Mouse (Mus musculus) heart, postnatal 0 days (tissue): ENCODE data around the gene Ripor2. TPM values are rescaled to one million over a fixed set of nuclear protein-coding genes. Genes with fewer than 3 reads are reported as not detected.

Experiments used
- ATAC-seq: fragments of 200-750 bp; cut with Nextera tagmentation; 2 replicates; pipeline ENCODE4 v1.8.0; 2017; ENCODE audit warnings: low read depth, moderate number of reproducible peaks, moderate library complexity; ENCODE audit not compliant: insufficient read depth
- DNase-seq: peaks from one replicate; pipeline ENCODE4 v3.0.0-alpha.2; 2016; ENCODE audit warnings: low spot score
- H3K27ac ChIP-seq: fragments of 300-500 bp; sonication (generic); 2 replicates; pipeline ENCODE4 v1.5.1; 2014; ENCODE audit warnings: low read depth, mild to moderate bottlenecking
- H3K27me3 ChIP-seq: fragments of 300-500 bp; sonication (generic); 2 replicates; pipeline ENCODE4 v1.6.1; 2014; ENCODE audit warnings: low read length, mixed read lengths; ENCODE audit not compliant: control insufficient read depth, insufficient read depth
- H3K36me3 ChIP-seq: fragments of 300-500 bp; sonication (generic); replicated peaks from 2 replicates; pipeline ENCODE4 v1.6.1; 2014; ENCODE audit warnings: low read length, mixed read lengths; ENCODE audit not compliant: control insufficient read depth, insufficient read depth
- H3K4me1 ChIP-seq: fragments of 300-500 bp; sonication (generic); 2 replicates; pipeline ENCODE4 v1.6.1; 2014; ENCODE audit warnings: antibody characterized with exemption; ENCODE audit not compliant: control insufficient read depth, insufficient read depth
- H3K4me2 ChIP-seq: fragments of 300-500 bp; sonication (generic); 2 replicates; pipeline ENCODE4 v1.6.1; 2014; ENCODE audit warnings: low read depth, mild to moderate bottlenecking, low read length, moderate library complexity
- H3K4me3 ChIP-seq: fragments of 300-500 bp; sonication (generic); 2 replicates; pipeline ENCODE4 v1.5.1; 2014; ENCODE audit warnings: low read depth, low read length
- H3K9ac ChIP-seq: fragments of 300-500 bp; sonication (generic); replicated peaks from 2 replicates; pipeline ENCODE4 v1.6.1; 2014; ENCODE audit warnings: low read depth, low read length, mixed read lengths
- H3K9me3 ChIP-seq: fragments of 300-500 bp; sonication (generic); replicated peaks from 2 replicates; pipeline ENCODE4 v1.6.1; 2016; ENCODE audit warnings: low read length; ENCODE audit not compliant: control insufficient read depth
- CTCF ChIP-seq: IDR thresholded peaks from 2 replicates; pipeline ENCODE4 v1.5.1; 2016; ENCODE audit warnings: antibody characterized with exemption, control low read depth, low read depth
- EP300 ChIP-seq: IDR thresholded peaks from 2 replicates; pipeline ENCODE4 v1.6.1; 2016; ENCODE audit warnings: antibody characterized with exemption, low read depth
- WGBS: fragments of 180-500 bp; shearing (Covaris S2); extraction: QIAGEN DNeasy Blood & Tissue Kit; methylation state at CpG from one replicate; pipeline ENCODE4 v1.1.7; 2014; 5-methylcytosine and 5-hydroxymethylcytosine counted together
- polyA plus RNA-seq: library from polyadenylated mRNA; unstranded; fragments of >200 nt; fragmentation: Nextera tagmentation; extraction: Ambion mirVana; gene quantifications from 2 replicates; pipeline ENCODE4 v1.2.1, GENCODE M21; 2015
- total RNA-seq: library from RNA; depleted of rRNA; stranded (reverse); fragments of >200 nt; gene quantifications from 2 replicates; pipeline ENCODE4 v1.2.3, GENCODE M21; 2014; ENCODE audit warnings: low replicate concordance; rRNA removed

Gene Ripor2
- total and polyA plus RNA-seq, 2 experiments from 2014 or later: 17.5 to 31.7 TPM

- Histone ChIP-seq H3K9me3 (no peaks in the 10 kb centered on the region), H3K4me2 (no peak overlapping the region), H3K4me3 (no peak overlapping the region), H3K9ac (no peak overlapping the region), H3K36me3 (no peaks in the 10 kb centered on the region), H3K4me1 (no peaks in the 10 kb centered on the region), H3K27ac (no peak overlapping the region), H3K27me3 (no peaks in the 10 kb centered on the region)
- WGBS: 68% methylated on average over 2 of the region's 2 CpGs
- TF ChIP-seq EP300 (no peak), CTCF (no peak)
- no peak for ATAC-seq
- DNase-seq: no peak
Observed at GRCm38 (mm10) chr13:24778026-24778425, 196.0 kb downstream of the Ripor2 start.

GRCm38 (mm10) chr13:24778706-24779380 lies 196.9 kb downstream of the Ripor2 start:
- Histone ChIP-seq H3K36me3 (no peaks in the 10 kb centered on the region), H3K4me1 (no peaks in the 10 kb centered on the region), H3K9ac (no peak overlapping the region), H3K4me2 (no peak overlapping the region), H3K27ac (no peak overlapping the region), H3K27me3 (no peaks in the 10 kb centered on the region), H3K9me3 (no peaks in the 10 kb centered on the region), H3K4me3 (no peak overlapping the region)
- 59% methylated on average over 8 of the region's 8 CpGs for WGBS
- ATAC-seq (no peak), DNase-seq (no peak)
- TF ChIP-seq EP300: no peak
- no peak for TF ChIP-seq CTCF

GRCm38 (mm10) chr13:24781916-24782315 lies 199.9 kb downstream of the Ripor2 start:
- no peaks in the 10 kb centered on the region for H3K9me3 ChIP-seq
- no peaks in the 10 kb centered on the region for H3K4me1 ChIP-seq
- no peak overlapping the region for H3K4me3 ChIP-seq
- ATAC-seq (no peak), DNase-seq (no peak)
- WGBS: 45% methylated on average over 5 of the region's 5 CpGs
- H3K27me3 ChIP-seq: no peaks in the 10 kb centered on the region
- no peak overlapping the region for H3K4me2 ChIP-seq
- TF ChIP-seq EP300 (no peak), CTCF (no peak)
- H3K27ac ChIP-seq: no peak overlapping the region
- H3K36me3 ChIP-seq: no peaks in the 10 kb centered on the region
- H3K9ac ChIP-seq: no peak overlapping the region

Other genes starting within 250 kb of the Ripor2 start
- not detected in 2 replicates for gene Armh2, start 159.0 kb downstream of the Ripor2 start, total RNA-seq
- not detected in 2 replicates for gene Armh2, start 159.0 kb downstream of the Ripor2 start, polyA plus RNA-seq
- 28.2 and 29.8 TPM in 2 replicates for gene Gmnn, start 179.7 kb downstream of the Ripor2 start, total RNA-seq
- 71.7 and 81.1 TPM in 2 replicates for gene Gmnn, start 179.7 kb downstream of the Ripor2 start, polyA plus RNA-seq
- gene BC005537, start 219.5 kb downstream of the Ripor2 start, total RNA-seq: 36.4 and 43.9 TPM in 2 replicates
- gene BC005537, start 219.5 kb downstream of the Ripor2 start, polyA plus RNA-seq: 13.2 and 14.0 TPM in 2 replicates
- 176 and 219 TPM in 2 replicates for gene Acot13, start 249.4 kb downstream of the Ripor2 start, total RNA-seq
- gene Acot13, start 249.4 kb downstream of the Ripor2 start, polyA plus RNA-seq: 609 and 634 TPM in 2 replicates
- 24.2 and 27.5 TPM in 2 replicates for gene Tdp2, start 249.5 kb downstream of the Ripor2 start, total RNA-seq
- 17.4 and 18.5 TPM in 2 replicates for gene Tdp2, start 249.5 kb downstream of the Ripor2 start, polyA plus RNA-seq